Mouse (Mus musculus): ENCODE measurements around the gene Lrrc66.
"Not testable (repeated sequence)": the region's sequence is repeated elsewhere in the genome, so short reads cannot be mapped to it uniquely, and the experiment has no call there.

Lrrc66 gene

GRCm38 (mm10) chr5:73613296-73613695, 19.0 kb downstream of the Lrrc66 start:
- no peak for DNase-seq (ENCODE audit: low spot score in 2 of 2)

GRCm38 (mm10) chr5:73611071-73611470, 21.3 kb downstream of the Lrrc66 start:
- DNase-seq (ENCODE audit: low spot score in 2 of 2) = no peak

- DNase-seq (ENCODE audit: low spot score in 2 of 2) = no peak
These were observed 27.4 kb downstream of the Lrrc66 start for GRCm38 (mm10) chr5:73604964-73605363.

- DNase-seq (ENCODE audit: low spot score in 2 of 2) = no peak
These were observed 27.8 kb downstream of the Lrrc66 start for GRCm38 (mm10) chr5:73604542-73604941.

- no peak for DNase-seq (ENCODE audit: low spot score in 2 of 2)
These were observed 29.5 kb downstream of the Lrrc66 start for GRCm38 (mm10) chr5:73602865-73603264.

GRCm38 (mm10) chr5:73601361-73601763, 31.0 kb downstream of the Lrrc66 start:
- no peak for DNase-seq (ENCODE audit: low spot score in 2 of 2)

- no peak for DNase-seq (ENCODE audit: low spot score in 2 of 2)
These were observed 32.3 kb downstream of the Lrrc66 start for GRCm38 (mm10) chr5:73599991-73600390.

- DNase-seq (ENCODE audit: low spot score in 2 of 2) = no peak
These were observed 33.2 kb downstream of the Lrrc66 start for GRCm38 (mm10) chr5:73598943-73599695.

GRCm38 (mm10) chr5:73587119-73587518, 45.2 kb downstream of the Lrrc66 start:
- no peak for DNase-seq (ENCODE audit: low spot score in 2 of 2)

- DNase-seq (ENCODE audit: low spot score in 2 of 2) = no peak
These were observed 45.7 kb downstream of the Lrrc66 start for GRCm38 (mm10) chr5:73586597-73586996.

GRCm38 (mm10) chr5:73585212-73586115, 46.9 kb downstream of the Lrrc66 start:
- DNase-seq (ENCODE audit: low spot score in 2 of 2) = no peak

- not testable (repeated sequence) for DNase-seq (ENCODE audit: low spot score in 2 of 2)
These were observed 48.3 kb downstream of the Lrrc66 start for GRCm38 (mm10) chr5:73584011-73584410.

- no peak for DNase-seq (ENCODE audit: low spot score in 2 of 2)
These were observed 54.2 kb downstream of the Lrrc66 start for GRCm38 (mm10) chr5:73578131-73578530.

GRCm38 (mm10) chr5:73576708-73577107, 55.6 kb downstream of the Lrrc66 start:
- no peak for DNase-seq (ENCODE audit: low spot score in 2 of 2)

- DNase-seq (ENCODE audit: low spot score in 2 of 2) = no peak
These were observed 57.7 kb downstream of the Lrrc66 start for GRCm38 (mm10) chr5:73574616-73575015.

GRCm38 (mm10) chr5:73573789-73574188, 58.5 kb downstream of the Lrrc66 start:
- DNase-seq (ENCODE audit: low spot score in 2 of 2) = no peak

GRCm38 (mm10) chr5:73572846-73573245, 59.5 kb downstream of the Lrrc66 start:
- DNase-seq (ENCODE audit: low spot score in 2 of 2) = no peak

GRCm38 (mm10) chr5:73571395-73572156, 60.8 kb downstream of the Lrrc66 start:
- DNase-seq (ENCODE audit: low spot score in 2 of 2) = no peak

- DNase-seq (ENCODE audit: low spot score in 2 of 2) = no peak
These were observed 63.1 kb downstream of the Lrrc66 start for GRCm38 (mm10) chr5:73569181-73569580.

- DNase-seq (ENCODE audit: low spot score in 2 of 2) = no peak
These were observed 65.4 kb downstream of the Lrrc66 start for GRCm38 (mm10) chr5:73566892-73567291.

- no peak for DNase-seq (ENCODE audit: low spot score in 2 of 2)
These were observed 66.2 kb downstream of the Lrrc66 start for GRCm38 (mm10) chr5:73566119-73566518.

- no peak for DNase-seq (ENCODE audit: low spot score in 2 of 2)
These were observed 68.3 kb downstream of the Lrrc66 start for GRCm38 (mm10) chr5:73564038-73564437.

Measured in spleen, postnatal 14 days (tissue).